Mouse (Mus musculus): ENCODE measurements around the gene Taf8. TPM values are rescaled to one million over a fixed set of nuclear protein-coding genes. Genes with fewer than 3 reads are reported as not detected.

Taf8 gene
- polyA plus RNA-seq, 1 experiment from 2014 or later, result 15.9 TPM

- no peaks in the 10 kb centered on the region for H3K9me3 ChIP-seq (replicated peaks; ENCODE audit: control insufficient read depth, low read length)
- no peak overlapping the region for H3K4me3 ChIP-seq (ENCODE audit: low read depth, low read length)
- peaks cover 71% of the 10 kb centered on the region for H3K4me1 ChIP-seq (ENCODE audit: control insufficient read depth, insufficient read depth, low read length)
- WGBS (ENCODE audit: insufficient replicate concordance), result 22% methylated on average over 9 of the region's 9 CpGs
- H3K9ac ChIP-seq (ENCODE audit: low read depth, low read length), result peak overlapping the region; percentile 10; the same call in 1 of the 2 replicates
- no peaks in the 10 kb centered on the region for H3K27me3 ChIP-seq (ENCODE audit: control insufficient read depth, insufficient read depth, low read length)
- H3K36me3 ChIP-seq (ENCODE audit: control insufficient read depth, insufficient read depth, low read length), result no peaks in the 10 kb centered on the region
- 0 out of 2 replicates have a peak, but pooled peaks have one; percentile 47 for ATAC-seq (replicated peaks; ENCODE audit: insufficient number of reproducible peaks, low FRiP score, low TSS enrichment)
- peak overlapping the region; percentile 54 for H3K27ac ChIP-seq (ENCODE audit: low read depth, low read length)
- H3K4me2 ChIP-seq, result no peak overlapping the region
Measured at GRCm38 (mm10) chr17:47446025-47446424, 56.1 kb downstream of the Taf8 start.

GRCm38 (mm10) chr17:47445518-47445917 is 56.6 kb downstream of the Taf8 start:
- no peak overlapping the region for H3K4me2 ChIP-seq
- no peak overlapping the region for H3K9ac ChIP-seq (ENCODE audit: low read depth, low read length)
- H3K36me3 ChIP-seq (ENCODE audit: control insufficient read depth, insufficient read depth, low read length), result no peaks in the 10 kb centered on the region
- no peaks in the 10 kb centered on the region for H3K9me3 ChIP-seq (replicated peaks; ENCODE audit: control insufficient read depth, low read length)
- H3K4me3 ChIP-seq (ENCODE audit: low read depth, low read length), result no peak overlapping the region
- peak overlapping the region; percentile 54 for H3K27ac ChIP-seq (ENCODE audit: low read depth, low read length)
- 44% methylated on average over 11 of the region's 11 CpGs for WGBS (ENCODE audit: insufficient replicate concordance)
- H3K4me1 ChIP-seq (ENCODE audit: control insufficient read depth, insufficient read depth, low read length), result peaks cover 69% of the 10 kb centered on the region
- no peak for ATAC-seq (replicated peaks; ENCODE audit: insufficient number of reproducible peaks, low FRiP score, low TSS enrichment)
- no peaks in the 10 kb centered on the region for H3K27me3 ChIP-seq (ENCODE audit: control insufficient read depth, insufficient read depth, low read length)

GRCm38 (mm10) chr17:47444113-47444512 is 58.0 kb downstream of the Taf8 start:
- peaks cover 65% of the 10 kb centered on the region for H3K4me1 ChIP-seq (ENCODE audit: control insufficient read depth, insufficient read depth, low read length)
- H3K36me3 ChIP-seq (ENCODE audit: control insufficient read depth, insufficient read depth, low read length), result no peaks in the 10 kb centered on the region
- H3K9me3 ChIP-seq (replicated peaks; ENCODE audit: control insufficient read depth, low read length), result no peaks in the 10 kb centered on the region
- no peaks in the 10 kb centered on the region for H3K27me3 ChIP-seq (ENCODE audit: control insufficient read depth, insufficient read depth, low read length)
- H3K4me3 ChIP-seq (ENCODE audit: low read depth, low read length), result no peak overlapping the region
- no peak overlapping the region; the same call in 1 of the 2 replicates for H3K4me2 ChIP-seq
- peak overlapping the region; percentile 38 for H3K27ac ChIP-seq (ENCODE audit: low read depth, low read length)
- no peak for ATAC-seq (replicated peaks; ENCODE audit: insufficient number of reproducible peaks, low FRiP score, low TSS enrichment)
- H3K9ac ChIP-seq (ENCODE audit: low read depth, low read length), result peak overlapping the region; percentile 28; the same call in 1 of the 2 replicates
- 52% methylated on average over 6 of the region's 6 CpGs for WGBS (ENCODE audit: insufficient replicate concordance)

GRCm38 (mm10) chr17:47442271-47442670 is 59.8 kb downstream of the Taf8 start:
- ATAC-seq (replicated peaks; ENCODE audit: insufficient number of reproducible peaks, low FRiP score, low TSS enrichment), result no peak
- H3K36me3 ChIP-seq (ENCODE audit: control insufficient read depth, insufficient read depth, low read length), result no peaks in the 10 kb centered on the region
- H3K9me3 ChIP-seq (replicated peaks; ENCODE audit: control insufficient read depth, low read length), result no peaks in the 10 kb centered on the region
- H3K9ac ChIP-seq (ENCODE audit: low read depth, low read length), result no peak overlapping the region
- no peak overlapping the region for H3K4me3 ChIP-seq (ENCODE audit: low read depth, low read length)
- H3K4me1 ChIP-seq (ENCODE audit: control insufficient read depth, insufficient read depth, low read length), result peaks cover 57% of the 10 kb centered on the region
- no peak overlapping the region for H3K27ac ChIP-seq (ENCODE audit: low read depth, low read length)
- H3K4me2 ChIP-seq, result no peak overlapping the region
- 67% methylated on average over 3 of the region's 3 CpGs for WGBS (ENCODE audit: insufficient replicate concordance)
- peaks cover 2% of the 10 kb centered on the region; the same call in 1 of the 2 replicates for H3K27me3 ChIP-seq (ENCODE audit: control insufficient read depth, insufficient read depth, low read length)

- no peaks in the 10 kb centered on the region for H3K9me3 ChIP-seq (replicated peaks; ENCODE audit: control insufficient read depth, low read length)
- no peak overlapping the region for H3K9ac ChIP-seq (ENCODE audit: low read depth, low read length)
- H3K36me3 ChIP-seq (ENCODE audit: control insufficient read depth, insufficient read depth, low read length), result no peaks in the 10 kb centered on the region
- no peak overlapping the region for H3K4me2 ChIP-seq
- H3K27ac ChIP-seq (ENCODE audit: low read depth, low read length), result peak overlapping the region; percentile 51; the same call in 1 of the 2 replicates
- 38% methylated on average over 19 of the region's 19 CpGs for WGBS (ENCODE audit: insufficient replicate concordance)
- H3K27me3 ChIP-seq (ENCODE audit: control insufficient read depth, insufficient read depth, low read length), result peaks cover 7% of the 10 kb centered on the region; the same call in 1 of the 2 replicates
- ATAC-seq (replicated peaks; ENCODE audit: insufficient number of reproducible peaks, low FRiP score, low TSS enrichment), result no peak
- H3K4me3 ChIP-seq (ENCODE audit: low read depth, low read length), result no peak overlapping the region
- H3K4me1 ChIP-seq (ENCODE audit: control insufficient read depth, insufficient read depth, low read length), result peaks cover 57% of the 10 kb centered on the region
Measured at GRCm38 (mm10) chr17:47441296-47442051, 60.6 kb downstream of the Taf8 start.

- ATAC-seq (replicated peaks; ENCODE audit: insufficient number of reproducible peaks, low FRiP score, low TSS enrichment), result no peak
- Histone ChIP-seq H3K4me3 (ENCODE audit: low read depth, low read length) (no peak overlapping the region), H3K9ac (ENCODE audit: low read depth, low read length) (0 out of 2 replicates have a peak overlapping the region, but pooled peaks have one; percentile 10), H3K27ac (ENCODE audit: low read depth, low read length) (peak overlapping the region; percentile 35; the same call in 1 of the 2 replicates), H3K36me3 (ENCODE audit: control insufficient read depth, insufficient read depth, low read length) (no peaks in the 10 kb centered on the region), H3K4me2 (no peak overlapping the region), H3K9me3 (replicated peaks; ENCODE audit: control insufficient read depth, low read length) (no peaks in the 10 kb centered on the region), H3K4me1 (ENCODE audit: control insufficient read depth, insufficient read depth, low read length) (peaks cover 49% of the 10 kb centered on the region), H3K27me3 (ENCODE audit: control insufficient read depth, insufficient read depth, low read length) (peaks cover 9% of the 10 kb centered on the region; the same call in 1 of the 2 replicates)
- 20% methylated on average over 9 of the region's 9 CpGs for WGBS (ENCODE audit: insufficient replicate concordance)
Measured at GRCm38 (mm10) chr17:47440359-47440890, 61.7 kb downstream of the Taf8 start.

GRCm38 (mm10) chr17:47439396-47440028 is 62.6 kb downstream of the Taf8 start:
- Histone ChIP-seq H3K4me3 (ENCODE audit: low read depth, low read length) (no peak overlapping the region), H3K4me1 (ENCODE audit: control insufficient read depth, insufficient read depth, low read length) (peaks cover 48% of the 10 kb centered on the region), H3K9me3 (replicated peaks; ENCODE audit: control insufficient read depth, low read length) (no peaks in the 10 kb centered on the region), H3K36me3 (ENCODE audit: control insufficient read depth, insufficient read depth, low read length) (no peaks in the 10 kb centered on the region), H3K27ac (ENCODE audit: low read depth, low read length) (no peak overlapping the region), H3K27me3 (ENCODE audit: control insufficient read depth, insufficient read depth, low read length) (peaks cover 9% of the 10 kb centered on the region; the same call in 1 of the 2 replicates), H3K4me2 (no peak overlapping the region), H3K9ac (ENCODE audit: low read depth, low read length) (no peak overlapping the region)
- WGBS (ENCODE audit: insufficient replicate concordance), result 37% methylated on average over 9 of the region's 9 CpGs
- no peak for ATAC-seq (replicated peaks; ENCODE audit: insufficient number of reproducible peaks, low FRiP score, low TSS enrichment)

GRCm38 (mm10) chr17:47438611-47439010 is 63.5 kb downstream of the Taf8 start:
- Histone ChIP-seq H3K4me2 (no peak overlapping the region; the same call in 1 of the 2 replicates), H3K9ac (ENCODE audit: low read depth, low read length) (no peak overlapping the region), H3K36me3 (ENCODE audit: control insufficient read depth, insufficient read depth, low read length) (no peaks in the 10 kb centered on the region), H3K27me3 (ENCODE audit: control insufficient read depth, insufficient read depth, low read length) (peaks cover 9% of the 10 kb centered on the region; the same call in 1 of the 2 replicates), H3K4me1 (ENCODE audit: control insufficient read depth, insufficient read depth, low read length) (peaks cover 41% of the 10 kb centered on the region), H3K27ac (ENCODE audit: low read depth, low read length) (no peak overlapping the region), H3K4me3 (ENCODE audit: low read depth, low read length) (no peak overlapping the region), H3K9me3 (replicated peaks; ENCODE audit: control insufficient read depth, low read length) (no peaks in the 10 kb centered on the region)
- 75% methylated on average over 6 of the region's 6 CpGs for WGBS (ENCODE audit: insufficient replicate concordance)
- ATAC-seq (replicated peaks; ENCODE audit: insufficient number of reproducible peaks, low FRiP score, low TSS enrichment), result no peak
